Mouse (Mus musculus) thymus, postnatal 25 days (tissue): ENCODE measurements around the gene Trim30d.
"Not testable (repeated sequence)": the region's sequence is repeated elsewhere in the genome, so short reads cannot be mapped to it uniquely, and the experiment has no call there.

Experiments
- DNase-seq: peaks from one replicate; pipeline ENCODE4 v3.0.0; 2022

The Trim30d gene

DNA sequence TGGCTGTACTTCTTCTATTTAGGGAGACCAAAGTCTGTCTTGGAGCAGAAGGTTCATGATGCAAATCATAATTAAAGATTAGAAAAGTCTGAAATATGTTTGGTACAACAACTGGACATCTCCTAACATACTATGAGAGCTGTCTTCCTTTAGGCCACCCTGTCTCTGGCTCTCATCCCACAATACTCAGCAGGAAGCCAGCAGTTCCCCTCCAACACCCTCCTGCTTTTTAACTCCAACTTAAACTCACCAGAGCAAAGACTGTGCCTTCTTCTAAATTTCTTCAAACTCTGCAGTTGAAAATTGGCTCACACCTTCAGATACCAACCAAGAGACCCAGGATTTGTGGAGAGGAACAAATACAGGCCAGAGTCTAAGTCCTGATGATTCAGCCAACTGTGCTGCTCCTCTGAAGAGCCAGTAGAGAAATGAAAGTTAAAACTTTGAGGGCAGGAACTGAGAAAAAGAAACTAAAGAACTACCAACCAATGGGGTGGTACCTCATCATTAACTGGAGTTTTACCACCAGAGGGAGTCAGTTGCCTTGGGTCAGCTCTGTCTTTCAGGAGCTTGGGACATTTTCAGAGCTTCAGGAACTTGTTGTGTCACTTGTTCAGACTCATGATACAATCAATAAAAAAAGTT, at the start of gene Trim30d:
Trim30d (minus strand) TSS at position 429 of the 645 bp plus-strand sequence.
- DNase-seq = peak; percentile 2

DNA sequence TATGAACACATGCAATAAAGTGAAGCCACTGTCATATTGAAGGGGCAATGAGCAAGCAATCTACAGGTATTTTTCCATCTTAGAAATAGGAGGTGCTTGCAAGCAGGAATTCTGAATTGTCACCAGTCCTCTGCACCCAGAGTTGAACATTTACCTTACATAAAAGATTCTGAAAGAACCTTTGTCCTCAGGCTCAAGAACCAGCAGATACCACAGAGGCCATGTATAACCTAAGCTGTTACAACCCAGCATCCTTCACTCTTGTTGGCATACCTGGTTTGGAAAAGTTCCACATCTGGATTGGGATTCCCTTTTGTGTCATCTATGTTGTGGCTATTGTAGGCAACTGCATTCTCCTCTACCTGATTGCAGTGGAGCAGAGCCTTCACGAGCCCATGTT, 45.1 kb upstream of the Trim30d start:
- DNase-seq = no peak

DNA sequence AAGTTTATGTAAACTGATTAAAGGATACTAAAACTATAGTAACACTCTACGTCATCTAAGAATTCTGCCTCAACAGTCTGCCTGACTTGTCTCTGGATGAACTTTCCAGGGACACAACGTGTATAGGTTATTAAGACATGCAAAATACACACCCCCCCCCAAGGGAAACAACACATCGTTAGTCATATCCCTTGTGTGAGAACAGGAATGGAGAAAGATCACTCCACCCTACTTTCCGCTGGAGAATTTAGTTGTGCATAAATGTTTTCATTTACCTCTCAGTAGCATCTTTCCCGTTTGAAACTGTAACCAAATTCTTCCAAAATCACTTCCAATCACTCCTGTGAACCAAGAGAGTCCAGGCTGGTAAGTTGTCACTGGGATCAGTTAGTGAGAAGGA, 42.2 kb upstream of the Trim30d start, which contains the start of gene Olfr651:
Olfr651 (plus strand) TSS at position 301 of the 400 bp plus-strand sequence.
- DNase-seq = no peak

GRCm38 (mm10) chr7:104501589-104502371, 5.9 kb downstream of the Trim30d start:
- DNase-seq = no peak

GRCm38 (mm10) chr7:104501186-104501585, 6.5 kb downstream of the Trim30d start:
- DNase-seq = not testable (repeated sequence)

- DNase-seq = not testable (repeated sequence)
Observed at GRCm38 (mm10) chr7:104499464-104499863, 8.2 kb downstream of the Trim30d start.

GRCm38 (mm10) chr7:104465065-104465744, 42.4 kb downstream of the Trim30d start, which contains the start of gene Trim30a:
Trim30a (minus strand) TSS chr7:104465193.
- no peak for DNase-seq

DNA sequence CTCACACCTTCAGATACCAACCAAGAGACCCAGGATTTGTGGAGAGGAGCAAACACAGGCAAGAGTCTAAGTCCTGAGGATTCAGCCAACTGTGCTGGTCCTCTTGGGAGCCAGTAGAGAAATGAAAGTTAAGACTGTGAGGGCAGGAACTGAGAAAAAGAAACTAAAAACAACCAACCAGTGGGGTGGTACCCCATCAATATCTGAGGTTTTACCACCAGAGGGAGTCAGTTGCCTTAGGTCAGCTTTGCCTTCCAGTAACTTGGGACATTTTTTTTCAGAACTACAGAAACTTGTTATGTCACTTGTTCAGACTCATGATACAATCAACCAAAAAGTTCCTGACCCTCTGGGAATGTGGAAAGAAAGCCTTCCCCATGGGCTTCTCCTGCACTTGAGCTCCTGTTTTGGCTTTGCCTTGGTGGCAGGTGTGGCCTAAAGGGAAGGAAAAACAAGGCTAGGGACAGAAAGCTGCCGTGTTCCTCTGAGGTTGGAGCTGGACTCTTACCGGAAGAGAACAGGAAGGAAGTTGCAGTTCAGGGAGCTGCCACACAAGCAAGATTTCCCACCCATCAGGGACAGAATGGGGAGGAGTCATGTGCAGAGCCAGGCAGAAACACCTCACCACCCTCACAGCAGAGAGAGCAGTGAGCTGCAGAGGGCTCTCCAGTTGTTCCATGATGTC, 61.5 kb downstream of the Trim30d start:
- peak; percentile 61 for DNase-seq
